Mouse (Mus musculus) limb, embryonic 13.5 days (tissue): ENCODE data around the gene Tnik. TPM values are rescaled to one million over a fixed set of nuclear protein-coding genes. Genes with fewer than 3 reads are reported as not detected.

ENCODE experiments used
- ATAC-seq: fragments of 200-750 bp; cut with Nextera tagmentation; 2 replicates; pipeline ENCODE4 v1.8.0; 2017; ENCODE audit warnings: low read depth, moderate number of reproducible peaks, moderate TSS enrichment; ENCODE audit not compliant: low FRiP score
- H3K27ac ChIP-seq: fragments of 300-500 bp; sonication (generic); 2 replicates; pipeline ENCODE4 v1.5.1; 2015; ENCODE audit warnings: inconsistent platforms, mild to moderate bottlenecking, moderate library complexity
- H3K27me3 ChIP-seq: fragments of 300-500 bp; sonication (generic); 2 replicates; pipeline ENCODE4 v1.6.1; 2015; ENCODE audit warnings: mild to moderate bottlenecking, inconsistent platforms
- H3K36me3 ChIP-seq: fragments of 300-500 bp; sonication (generic); 2 replicates; pipeline ENCODE4 v1.6.1; 2015; ENCODE audit warnings: inconsistent platforms, mild to moderate bottlenecking, moderate library complexity
- H3K4me1 ChIP-seq: fragments of 300-500 bp; sonication (generic); 2 replicates; pipeline ENCODE4 v1.6.1; 2015; ENCODE audit warnings: inconsistent platforms
- H3K4me2 ChIP-seq: fragments of 300-500 bp; sonication (generic); replicated peaks from 2 replicates; pipeline ENCODE4 v1.6.1; 2015; ENCODE audit warnings: inconsistent platforms, mild to moderate bottlenecking, moderate library complexity
- H3K4me3 ChIP-seq: fragments of 300-500 bp; sonication (generic); 2 replicates; pipeline ENCODE4 v1.5.1; 2015; ENCODE audit warnings: moderate library complexity, mild to moderate bottlenecking, inconsistent platforms
- H3K9ac ChIP-seq: fragments of 300-500 bp; sonication (generic); 2 replicates; pipeline ENCODE4 v1.6.1; 2015; ENCODE audit warnings: mild to moderate bottlenecking, inconsistent platforms
- H3K9me3 ChIP-seq: fragments of 300-500 bp; sonication (generic); 2 replicates; pipeline ENCODE4 v1.6.1; 2016; ENCODE audit warnings: inconsistent platforms
- WGBS: fragments of 180-500 bp; shearing (Covaris S2); methylation state at CpG from one replicate; pipeline ENCODE4 v1.1.7; 2015; 5-methylcytosine and 5-hydroxymethylcytosine counted together
- polyA plus RNA-seq: library from polyadenylated mRNA; unstranded; fragments of >200 nt; fragmentation: Nextera tagmentation; extraction: Ambion mirVana; gene quantifications from 2 replicates; pipeline ENCODE4 v1.2.1, GENCODE M21; 2015

The Tnik gene
- polyA plus RNA-seq, 1 experiment from 2014 or later = 9.5 TPM

DNA sequence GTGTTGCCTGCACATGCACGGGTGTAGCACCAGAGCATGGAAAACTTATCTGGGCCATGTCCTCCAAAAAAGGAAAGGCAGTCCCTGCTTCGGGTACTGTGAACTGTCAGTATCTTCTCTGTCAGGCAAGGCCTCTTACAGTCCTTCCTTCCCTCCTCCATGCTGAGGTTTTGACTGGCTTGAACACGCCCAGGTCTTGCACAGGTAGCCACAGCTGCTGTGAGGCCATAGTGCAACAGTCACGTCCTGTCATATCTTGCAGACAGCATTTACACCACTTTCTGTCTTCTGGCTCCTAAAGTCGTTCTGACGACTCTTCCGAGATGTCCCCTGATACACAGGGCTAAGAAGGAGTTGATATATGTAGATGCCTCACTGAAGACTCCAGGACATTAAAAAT lies 28.8 kb upstream of the Tnik start:
- Histone ChIP-seq H3K9ac (no peak overlapping the region), H3K4me3 (no peak overlapping the region), H3K27me3 (no peaks in the 10 kb centered on the region), H3K4me2 (no peak overlapping the region), H3K4me1 (no peaks in the 10 kb centered on the region), H3K36me3 (no peaks in the 10 kb centered on the region), H3K27ac (no peak overlapping the region), H3K9me3 (no peaks in the 10 kb centered on the region)
- WGBS = 84% methylated on average over 7 of the region's 7 CpGs
- ATAC-seq = no peak

GRCm38 (mm10) chr3:28236689-28237088 lies 26.3 kb upstream of the Tnik start:
- no peak overlapping the region for H3K9ac ChIP-seq
- 90% methylated on average over 4 of the region's 4 CpGs for WGBS
- no peaks in the 10 kb centered on the region for H3K4me1 ChIP-seq
- H3K4me2 ChIP-seq = no peak overlapping the region
- H3K36me3 ChIP-seq = no peaks in the 10 kb centered on the region
- no peaks in the 10 kb centered on the region for H3K27me3 ChIP-seq
- H3K27ac ChIP-seq = no peak overlapping the region
- no peaks in the 10 kb centered on the region for H3K9me3 ChIP-seq
- no peak overlapping the region for H3K4me3 ChIP-seq
- no peak for ATAC-seq

- Histone ChIP-seq H3K36me3 (no peaks in the 10 kb centered on the region), H3K27ac (no peak overlapping the region), H3K27me3 (no peaks in the 10 kb centered on the region), H3K4me2 (no peak overlapping the region), H3K9me3 (no peaks in the 10 kb centered on the region), H3K4me1 (no peaks in the 10 kb centered on the region), H3K9ac (no peak overlapping the region), H3K4me3 (no peak overlapping the region)
- 79% methylated on average over 2 of the region's 2 CpGs for WGBS
- no peak for ATAC-seq
These were observed 24.9 kb upstream of the Tnik start for GRCm38 (mm10) chr3:28238136-28238535.

DNA sequence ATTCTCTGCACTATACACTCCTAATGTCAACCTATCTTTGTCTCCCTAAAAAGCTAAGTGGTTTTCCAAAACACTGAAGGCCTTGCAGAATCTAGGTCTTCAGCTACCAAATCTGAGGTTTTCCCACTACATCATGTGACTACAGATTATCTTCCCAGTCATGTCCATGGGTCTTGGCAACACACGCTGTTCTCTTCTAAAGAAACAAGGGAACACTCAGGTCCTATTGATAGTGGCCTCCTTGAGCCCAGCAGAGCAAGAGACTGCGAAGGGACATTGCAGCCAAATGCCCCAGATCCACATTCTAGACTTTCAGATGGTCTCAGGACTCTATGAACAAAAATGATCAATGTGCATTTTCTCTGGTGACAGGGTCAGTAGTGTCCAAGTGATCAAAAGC lies 20.5 kb upstream of the Tnik start:
- H3K27me3 ChIP-seq = no peaks in the 10 kb centered on the region
- ATAC-seq = no peak
- no peak overlapping the region for H3K4me3 ChIP-seq
- no peaks in the 10 kb centered on the region for H3K36me3 ChIP-seq
- H3K4me1 ChIP-seq = no peaks in the 10 kb centered on the region
- no peak overlapping the region for H3K9ac ChIP-seq
- no peak overlapping the region for H3K4me2 ChIP-seq
- no peaks in the 10 kb centered on the region for H3K9me3 ChIP-seq
- H3K27ac ChIP-seq = no peak overlapping the region
- 90% methylated on average over 2 of the region's 2 CpGs for WGBS

GRCm38 (mm10) chr3:28244244-28244890 lies 18.6 kb upstream of the Tnik start:
- 83% methylated on average over 5 of the region's 5 CpGs for WGBS
- no peak overlapping the region for H3K9ac ChIP-seq
- H3K4me1 ChIP-seq = no peaks in the 10 kb centered on the region
- no peaks in the 10 kb centered on the region for H3K27me3 ChIP-seq
- ATAC-seq = no peak
- H3K4me2 ChIP-seq = no peak overlapping the region
- H3K36me3 ChIP-seq = no peaks in the 10 kb centered on the region
- H3K9me3 ChIP-seq = no peaks in the 10 kb centered on the region
- no peak overlapping the region for H3K4me3 ChIP-seq
- H3K27ac ChIP-seq = no peak overlapping the region

GRCm38 (mm10) chr3:28248255-28248957 lies 14.6 kb upstream of the Tnik start:
- Histone ChIP-seq H3K36me3 (no peaks in the 10 kb centered on the region), H3K4me2 (no peak overlapping the region), H3K27ac (no peak overlapping the region), H3K9me3 (no peaks in the 10 kb centered on the region), H3K4me3 (no peak overlapping the region), H3K27me3 (no peaks in the 10 kb centered on the region), H3K9ac (no peak overlapping the region), H3K4me1 (no peaks in the 10 kb centered on the region)
- 55% methylated on average over 3 of the region's 3 CpGs for WGBS
- ATAC-seq = no peak

GRCm38 (mm10) chr3:28255711-28256110 lies 7.3 kb upstream of the Tnik start:
- H3K4me2 ChIP-seq = no peak overlapping the region
- H3K4me1 ChIP-seq = no peaks in the 10 kb centered on the region
- no peak overlapping the region for H3K9ac ChIP-seq
- H3K9me3 ChIP-seq = no peaks in the 10 kb centered on the region
- ATAC-seq = no peak
- no peak overlapping the region for H3K27ac ChIP-seq
- H3K4me3 ChIP-seq = no peak overlapping the region
- no peaks in the 10 kb centered on the region for H3K36me3 ChIP-seq
- H3K27me3 ChIP-seq = 0 out of 2 replicates have a peak, but pooled peaks cover 7% of the 10 kb centered on the region
- WGBS = 87% methylated on average over 7 of the region's 7 CpGs

DNA sequence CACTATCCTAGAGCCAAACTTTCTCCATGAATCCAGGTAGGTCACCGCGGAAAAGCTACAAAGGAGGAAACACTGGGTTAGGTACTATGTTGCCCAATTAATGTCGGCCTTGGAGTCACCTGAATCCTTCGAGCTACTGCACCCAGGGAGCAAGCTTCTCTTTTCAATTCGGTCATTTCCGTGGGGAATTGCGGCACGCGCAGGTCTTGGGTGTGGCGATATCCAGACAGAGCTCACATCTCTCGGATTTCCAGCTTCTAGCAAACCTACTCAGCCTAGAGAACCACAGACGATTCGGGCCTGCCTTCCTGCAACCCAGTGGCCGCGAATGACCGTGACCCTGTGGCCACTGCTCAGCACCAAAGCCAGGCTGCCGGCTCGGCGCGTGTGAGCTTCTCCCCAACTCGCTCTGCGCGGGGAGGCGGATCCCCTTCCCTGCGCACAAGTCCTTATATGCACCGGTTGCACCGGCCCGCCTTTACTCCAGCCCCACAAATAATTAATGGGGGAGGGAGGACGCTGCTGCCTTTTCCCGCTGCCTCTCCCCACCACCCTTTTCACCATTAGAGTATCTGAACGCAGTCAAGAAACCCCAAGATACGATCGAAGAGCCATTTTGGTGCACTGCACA lies 528 bp upstream of the Tnik start:
- H3K27ac ChIP-seq = no peak overlapping the region
- no peaks in the 10 kb centered on the region for H3K9me3 ChIP-seq
- peaks cover 15% of the 10 kb centered on the region for H3K4me1 ChIP-seq
- peak overlapping the region; percentile 65 for H3K4me3 ChIP-seq
- H3K4me2 ChIP-seq = peak overlapping the region; percentile 98
- H3K27me3 ChIP-seq = peaks cover 47% of the 10 kb centered on the region
- H3K36me3 ChIP-seq = no peaks in the 10 kb centered on the region
- H3K9ac ChIP-seq = peak overlapping the region; percentile 69
- under 1% methylated on average over 33 of the region's 33 CpGs for WGBS
- ATAC-seq = peak; percentile 53; the same call in 1 of the 2 replicates

DNA sequence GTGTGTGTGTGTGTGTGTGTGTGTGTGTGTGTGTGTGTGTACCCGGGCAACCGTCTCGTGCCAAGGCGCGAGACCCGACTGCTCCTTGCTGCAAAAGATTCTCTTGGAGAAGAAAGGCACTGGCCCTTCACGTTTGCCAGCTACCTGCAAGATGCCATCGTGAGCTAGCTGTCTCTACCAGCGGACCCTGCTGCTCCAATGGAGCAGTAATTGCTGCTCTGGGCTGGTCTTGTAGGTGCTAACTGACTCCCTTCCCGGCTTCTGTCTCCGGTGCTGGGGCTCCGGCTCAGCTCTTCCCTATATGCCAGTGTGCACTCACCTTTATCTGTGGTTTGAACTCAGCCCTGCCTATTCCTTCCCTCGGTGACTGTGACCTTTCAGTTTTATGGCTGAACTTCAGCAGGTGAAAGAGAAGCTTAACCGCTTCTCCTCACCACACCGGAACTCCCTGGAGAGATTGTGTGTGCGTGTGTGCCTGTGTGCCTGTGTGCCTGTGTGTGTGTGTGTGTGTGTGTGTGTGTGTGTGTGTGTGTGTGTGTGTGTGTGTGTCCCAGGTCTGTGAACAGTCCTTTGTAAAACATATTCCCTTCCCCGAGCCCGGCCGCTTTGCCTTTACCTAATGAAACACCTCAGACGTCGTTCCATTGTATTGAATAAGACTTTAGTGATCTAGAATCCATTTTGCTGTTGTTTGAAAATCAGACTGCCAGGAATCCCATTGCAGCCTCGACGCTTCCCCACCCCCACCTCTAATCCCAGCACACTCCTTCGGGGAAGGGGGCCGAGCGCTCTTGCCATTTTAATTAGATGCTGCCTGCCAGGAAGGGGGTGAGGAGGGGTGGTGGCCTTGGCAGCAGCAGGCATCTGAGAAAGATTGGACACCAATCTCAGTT lies 1.2 kb downstream of the Tnik start:
- Histone ChIP-seq H3K4me3 (peak overlapping the region; percentile 65), H3K4me1 (peaks cover 15% of the 10 kb centered on the region), H3K4me2 (peak overlapping the region; percentile 98), H3K9me3 (no peaks in the 10 kb centered on the region), H3K27ac (no peak overlapping the region), H3K27me3 (peaks cover 47% of the 10 kb centered on the region), H3K36me3 (no peaks in the 10 kb centered on the region), H3K9ac (peak overlapping the region; percentile 69)
- WGBS = 2% methylated on average over 26 of the region's 26 CpGs
- ATAC-seq = no peak

GRCm38 (mm10) chr3:28264841-28265150 lies 1.8 kb downstream of the Tnik start:
- Histone ChIP-seq H3K4me1 (peaks cover 15% of the 10 kb centered on the region), H3K9ac (no peak overlapping the region), H3K27ac (no peak overlapping the region), H3K9me3 (no peaks in the 10 kb centered on the region), H3K36me3 (no peaks in the 10 kb centered on the region), H3K4me2 (peak overlapping the region; percentile 98), H3K4me3 (peak overlapping the region; percentile 65), H3K27me3 (peaks cover 47% of the 10 kb centered on the region)
- 36% methylated on average over 5 of the region's 5 CpGs for WGBS
- no peak for ATAC-seq

GRCm38 (mm10) chr3:28265183-28265582 lies 2.2 kb downstream of the Tnik start:
- Histone ChIP-seq H3K9me3 (no peaks in the 10 kb centered on the region), H3K27ac (no peak overlapping the region), H3K9ac (no peak overlapping the region), H3K36me3 (no peaks in the 10 kb centered on the region), H3K4me1 (peaks cover 15% of the 10 kb centered on the region), H3K4me3 (peak overlapping the region; percentile 65; the same call in 1 of the 2 replicates), H3K4me2 (peak overlapping the region; percentile 98), H3K27me3 (peaks cover 46% of the 10 kb centered on the region)
- ATAC-seq = no peak
- WGBS = 51% methylated on average over 4 of the region's 4 CpGs

- peaks cover 15% of the 10 kb centered on the region for H3K4me1 ChIP-seq
- peak overlapping the region; percentile 98; the same call in 1 of the 2 replicates for H3K4me2 ChIP-seq
- no peak overlapping the region for H3K4me3 ChIP-seq
- H3K36me3 ChIP-seq = no peaks in the 10 kb centered on the region
- no peak overlapping the region; the same call in 1 of the 2 replicates for H3K27ac ChIP-seq
- H3K9me3 ChIP-seq = no peaks in the 10 kb centered on the region
- H3K9ac ChIP-seq = no peak overlapping the region
- 83% methylated on average over 5 of the region's 5 CpGs for WGBS
- H3K27me3 ChIP-seq = peaks cover 41% of the 10 kb centered on the region
- ATAC-seq = no peak
These were observed 2.6 kb downstream of the Tnik start for GRCm38 (mm10) chr3:28265656-28266055.
